Mouse (Mus musculus) limb, embryonic 11.5 days (tissue): ENCODE results near the gene Fuom. TPM values are rescaled to one million over a fixed set of nuclear protein-coding genes. Genes with fewer than 3 reads are reported as not detected.

Experiments
- ATAC-seq: fragments of 200-750 bp; cut with Nextera tagmentation; 2 replicates; pipeline ENCODE4 v1.8.0; 2017; ENCODE audit warnings: low read depth; ENCODE audit not compliant: insufficient number of reproducible peaks, low FRiP score, low TSS enrichment
- DNase-seq: peaks from one replicate; pipeline ENCODE4 v3.0.0-alpha.2; 2015; ENCODE audit warnings: low spot score
- H3K27ac ChIP-seq: fragments of 300-500 bp; sonication (generic); replicated peaks from 2 replicates; pipeline ENCODE4 v1.5.1; 2014; ENCODE audit warnings: low read depth, mild to moderate bottlenecking, low read length
- H3K27me3 ChIP-seq: fragments of 300-500 bp; sonication (generic); 2 replicates; pipeline ENCODE4 v1.6.1; 2014; ENCODE audit warnings: mild to moderate bottlenecking, low read length, mixed read lengths; ENCODE audit not compliant: control insufficient read depth, insufficient read depth
- H3K36me3 ChIP-seq: fragments of 300-500 bp; sonication (generic); 2 replicates; pipeline ENCODE4 v1.6.1; 2014; ENCODE audit warnings: mild to moderate bottlenecking, low read length, moderate library complexity, mixed read lengths; ENCODE audit not compliant: control insufficient read depth, insufficient read depth
- H3K4me1 ChIP-seq: fragments of 300-500 bp; sonication (generic); 2 replicates; pipeline ENCODE4 v1.6.1; 2014; ENCODE audit warnings: low read length, mixed read lengths; ENCODE audit not compliant: control insufficient read depth, insufficient read depth
- H3K4me2 ChIP-seq: fragments of 300-500 bp; sonication (generic); 2 replicates; pipeline ENCODE4 v1.6.1; 2014; ENCODE audit warnings: low read depth, mild to moderate bottlenecking, moderate library complexity; ENCODE audit not compliant: severe bottlenecking
- H3K4me3 ChIP-seq: fragments of 300-500 bp; sonication (generic); 2 replicates; pipeline ENCODE4 v1.5.1; 2014; ENCODE audit warnings: low read depth, low read length
- H3K9ac ChIP-seq: fragments of 300-500 bp; sonication (generic); 2 replicates; pipeline ENCODE4 v1.6.1; 2014; ENCODE audit warnings: mild to moderate bottlenecking, low read length
- H3K9me3 ChIP-seq: fragments of 300-500 bp; sonication (generic); 2 replicates; pipeline ENCODE4 v1.6.1; 2016; ENCODE audit warnings: low read length; ENCODE audit not compliant: control insufficient read depth
- WGBS: fragments of 180-500 bp; shearing (Covaris S2); extraction: QIAGEN DNeasy Blood & Tissue Kit; methylation state at CpG from one replicate; pipeline ENCODE4 v1.1.7; 2014; 5-methylcytosine and 5-hydroxymethylcytosine counted together
- polyA plus RNA-seq: library from polyadenylated mRNA; unstranded; fragments of >200 nt; fragmentation: Nextera tagmentation; extraction: Ambion mirVana; gene quantifications from 2 replicates; pipeline ENCODE4 v1.2.1, GENCODE M21; 2014

The Fuom gene
- polyA plus RNA-seq, 1 experiment from 2014 or later, result 16.6 TPM

- Histone ChIP-seq H3K9me3 (no peaks in the 10 kb centered on the region), H3K27me3 (no peaks in the 10 kb centered on the region), H3K36me3 (no peaks in the 10 kb centered on the region), H3K4me2 (peak within 1 kb of the TSS; percentile 76), H3K4me3 (peak within 1 kb of the TSS; percentile 74), H3K4me1 (no peaks in the 10 kb centered on the region), H3K9ac (peak within 1 kb of the TSS; percentile 89), H3K27ac (peak within 1 kb of the TSS; percentile 68)
- peak; percentile 90 for ATAC-seq
- peak; percentile 87 for DNase-seq
- 3% methylated on average over 28 of the region's 28 CpGs for WGBS
Observed at GRCm38 (mm10) chr7:140116329-140117054, 14.3 kb upstream of the Fuom start, which contains the start of gene Echs1. Echs1 (minus strand) TSS chr7:140116476.

DNA sequence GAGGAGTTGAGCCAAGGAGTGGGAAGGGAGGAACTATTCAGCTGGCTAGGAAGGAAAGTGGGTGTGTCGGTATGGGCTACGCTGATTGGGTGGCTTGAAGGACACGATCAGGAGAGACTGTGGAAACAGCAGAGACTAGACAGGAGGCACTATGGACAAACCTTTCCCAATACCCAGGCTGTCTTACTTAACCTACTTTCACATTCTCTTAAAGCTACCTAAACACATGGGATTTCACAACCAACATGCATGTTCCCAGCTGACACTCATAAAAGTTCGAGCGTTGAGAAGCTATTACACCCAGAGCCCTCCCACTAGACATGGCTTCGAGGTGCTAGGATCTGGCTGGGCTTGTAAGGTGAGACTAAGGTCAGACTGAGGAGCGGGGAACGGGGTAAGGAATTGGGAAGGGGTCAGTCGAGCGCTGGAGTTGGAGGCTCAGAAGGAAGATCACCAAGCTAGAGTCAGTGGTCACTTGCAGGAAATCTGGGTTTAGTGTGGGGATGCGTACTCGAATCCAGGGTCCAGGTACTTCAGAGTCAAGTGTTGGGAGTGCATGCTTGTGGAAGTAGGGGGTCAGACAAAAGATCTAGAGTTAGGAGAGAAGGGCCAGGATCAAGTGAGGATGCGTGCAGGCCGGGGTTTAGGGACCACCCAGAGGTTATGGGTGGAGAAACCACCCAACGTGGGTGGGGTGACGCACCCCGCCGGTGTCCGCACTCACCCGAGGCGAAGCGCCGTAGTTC lies 13.5 kb upstream of the Fuom start, which contains the start of gene Paox:
Gene Paox (plus strand): TSS at position 217 of the 746 bp plus-strand sequence.
- DNase-seq (peak; percentile 43), ATAC-seq (peak; percentile 69)
- 1% methylated on average over 23 of the region's 23 CpGs for WGBS
- H3K36me3 ChIP-seq, result no peaks in the 10 kb centered on the region
- no peaks in the 10 kb centered on the region for H3K27me3 ChIP-seq
- H3K4me2 ChIP-seq, result peak within 1 kb of the TSS; percentile 76
- no peaks in the 10 kb centered on the region for H3K9me3 ChIP-seq
- H3K4me3 ChIP-seq, result peak within 1 kb of the TSS; percentile 74
- H3K27ac ChIP-seq, result peak within 1 kb of the TSS; percentile 68
- peak within 1 kb of the TSS; percentile 89 for H3K9ac ChIP-seq
- no peaks in the 10 kb centered on the region for H3K4me1 ChIP-seq

DNA sequence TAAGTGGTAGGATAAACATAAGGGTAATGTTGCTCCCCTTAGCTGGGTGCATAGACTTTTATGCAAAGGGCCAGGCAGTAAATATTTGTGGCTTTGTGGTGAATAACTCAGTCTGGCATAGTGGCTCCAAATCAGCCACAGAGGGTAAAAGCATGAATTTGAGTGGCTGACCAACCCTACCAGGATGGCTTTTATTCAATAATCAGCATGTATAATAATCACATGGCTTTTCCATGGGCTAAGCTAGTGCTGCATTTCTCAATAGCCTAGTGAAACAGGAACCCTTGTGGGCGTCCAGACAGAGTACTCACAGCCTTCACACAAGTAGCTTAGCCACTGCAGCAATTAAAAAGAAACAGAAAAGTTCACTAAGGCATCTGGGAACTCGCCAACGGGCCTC lies 9.7 kb upstream of the Fuom start:
- Histone ChIP-seq H3K27me3 (no peaks in the 10 kb centered on the region), H3K4me1 (no peaks in the 10 kb centered on the region), H3K9me3 (no peaks in the 10 kb centered on the region), H3K36me3 (peaks cover 11% of the 10 kb centered on the region; the same call in 1 of the 2 replicates), H3K4me2 (no peak overlapping the region), H3K27ac (no peak overlapping the region), H3K4me3 (no peak overlapping the region), H3K9ac (no peak overlapping the region)
- 79% methylated on average over 3 of the region's 3 CpGs for WGBS
- no peak for DNase-seq
- ATAC-seq, result no peak

GRCm38 (mm10) chr7:140104009-140104408 lies 1.8 kb upstream of the Fuom start:
- 0 out of 2 replicates have a peak, but pooled peaks cover 2% of the 10 kb centered on the region for H3K4me1 ChIP-seq
- H3K4me2 ChIP-seq, result no peak overlapping the region
- no peak overlapping the region for H3K9ac ChIP-seq
- WGBS, result 76% methylated on average over 4 of the region's 4 CpGs
- no peak overlapping the region for H3K4me3 ChIP-seq
- peaks cover 8% of the 10 kb centered on the region; the same call in 1 of the 2 replicates for H3K36me3 ChIP-seq
- no peak overlapping the region for H3K27ac ChIP-seq
- no peaks in the 10 kb centered on the region for H3K27me3 ChIP-seq
- ATAC-seq (no peak), DNase-seq (no peak)
- no peaks in the 10 kb centered on the region for H3K9me3 ChIP-seq

DNA sequence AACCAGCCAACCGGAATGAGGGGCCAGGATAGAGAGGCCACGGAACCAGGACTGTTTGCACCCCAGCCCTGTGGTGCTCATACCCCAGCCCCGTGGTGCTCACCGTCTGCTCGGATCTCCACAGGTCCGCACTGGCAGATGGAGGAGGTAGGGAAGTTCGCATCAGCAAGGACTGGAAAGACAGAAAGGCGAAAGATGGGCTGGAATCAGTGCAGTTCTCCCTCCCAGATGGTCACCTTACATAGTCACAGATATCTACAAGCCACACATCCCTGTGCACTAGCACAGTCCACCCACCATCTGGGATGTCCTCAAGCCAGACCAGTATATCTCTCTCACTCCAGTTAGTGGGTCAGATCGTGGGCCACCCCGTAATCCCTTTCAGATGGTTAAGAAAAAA lies 743 bp downstream of the Fuom start:
- Histone ChIP-seq H3K27me3 (no peaks in the 10 kb centered on the region), H3K9ac (no peak overlapping the region), H3K4me3 (peak overlapping the region; percentile 38; the same call in 1 of the 2 replicates), H3K27ac (no peak overlapping the region), H3K9me3 (no peaks in the 10 kb centered on the region), H3K4me2 (peak overlapping the region; percentile 78), H3K4me1 (0 out of 2 replicates have a peak, but pooled peaks cover 2% of the 10 kb centered on the region), H3K36me3 (no peaks in the 10 kb centered on the region)
- WGBS, result 77% methylated on average over 10 of the region's 10 CpGs
- ATAC-seq (no peak), DNase-seq (no peak)

GRCm38 (mm10) chr7:140098466-140098865 lies 3.8 kb downstream of the Fuom start:
- no peak for DNase-seq
- H3K27ac ChIP-seq, result no peak overlapping the region
- H3K4me1 ChIP-seq, result 0 out of 2 replicates have a peak, but pooled peaks cover 2% of the 10 kb centered on the region
- no peak overlapping the region for H3K4me3 ChIP-seq
- no peak overlapping the region for H3K4me2 ChIP-seq
- H3K36me3 ChIP-seq, result no peaks in the 10 kb centered on the region
- WGBS, result 93% methylated on average over 1 of the region's 1 CpGs
- no peaks in the 10 kb centered on the region for H3K27me3 ChIP-seq
- H3K9ac ChIP-seq, result no peak overlapping the region
- no peak for ATAC-seq
- H3K9me3 ChIP-seq, result no peaks in the 10 kb centered on the region; the same call in 1 of the 2 replicates

DNA sequence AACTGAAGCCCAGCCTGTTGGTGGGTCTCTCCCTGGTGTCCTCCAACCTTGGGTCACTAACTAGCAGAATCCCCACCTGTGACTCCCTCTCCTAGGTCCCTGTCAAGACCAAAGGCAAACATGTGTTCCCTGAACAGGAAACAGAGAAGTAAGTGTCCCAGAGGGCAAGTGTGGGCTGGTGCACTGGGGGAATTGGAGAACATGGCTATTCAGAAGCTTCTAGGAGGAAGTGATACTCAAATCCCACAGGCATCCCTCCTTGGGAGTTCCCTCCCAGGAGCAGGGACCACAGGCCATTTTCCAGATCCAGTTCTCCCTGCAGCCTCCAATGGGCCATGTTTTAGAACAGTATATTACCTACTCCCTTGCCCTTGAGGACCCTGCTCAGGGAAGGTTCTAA lies 6.2 kb downstream of the Fuom start:
- H3K9ac ChIP-seq, result no peak overlapping the region
- no peaks in the 10 kb centered on the region for H3K36me3 ChIP-seq
- H3K27me3 ChIP-seq, result no peaks in the 10 kb centered on the region
- no peaks in the 10 kb centered on the region; the same call in 1 of the 2 replicates for H3K9me3 ChIP-seq
- DNase-seq (no peak), ATAC-seq (no peak)
- no peaks in the 10 kb centered on the region for H3K4me1 ChIP-seq
- no peak overlapping the region for H3K27ac ChIP-seq
- H3K4me2 ChIP-seq, result no peak overlapping the region
- no peak overlapping the region for H3K4me3 ChIP-seq

DNA sequence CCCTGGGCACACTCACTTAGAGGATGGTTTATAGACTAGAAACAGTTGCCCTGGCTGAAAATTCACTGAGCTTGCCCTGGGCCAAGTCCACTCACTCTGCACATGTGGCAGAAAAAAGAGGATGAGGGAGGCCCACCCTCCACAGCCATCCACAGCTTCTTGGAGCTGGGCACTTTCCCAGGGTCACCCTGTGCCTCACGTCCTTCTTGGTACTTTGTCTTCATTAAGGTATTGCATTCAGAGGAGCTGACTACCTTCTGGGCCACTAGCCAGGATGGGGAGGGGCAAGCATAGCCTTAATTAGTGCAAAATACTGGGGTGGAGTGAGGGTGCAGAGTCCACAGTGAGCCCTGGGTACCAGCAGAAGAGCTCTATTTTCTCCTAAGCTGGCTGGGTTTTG lies 6.7 kb downstream of the Fuom start:
- Histone ChIP-seq H3K4me2 (no peak overlapping the region), H3K36me3 (no peaks in the 10 kb centered on the region), H3K9ac (no peak overlapping the region), H3K27ac (no peak overlapping the region), H3K9me3 (no peaks in the 10 kb centered on the region; the same call in 1 of the 2 replicates), H3K4me1 (no peaks in the 10 kb centered on the region), H3K4me3 (no peak overlapping the region), H3K27me3 (no peaks in the 10 kb centered on the region)
- WGBS, result 42% methylated on average over 1 of the region's 1 CpGs
- DNase-seq, result no peak
- ATAC-seq, result no peak
